Mouse (Mus musculus): ENCODE results near the gene Ajap1. TPM values are rescaled to one million over a fixed set of nuclear protein-coding genes. Genes with fewer than 3 reads are reported as not detected.

The Ajap1 gene
- total and polyA plus RNA-seq, 3 experiments = 0.26 to 0.27 TPM; not detected in 1

GRCm38 (mm10) chr4:153514071-153514470, 31.5 kb upstream of the Ajap1 start:
- TF ChIP-seq POLR2A (IDR thresholded peaks at IDR 0.05; ENCODE audit: insufficient read depth, low read depth, low read length) (no peak), EP300 (IDR thresholded peaks at IDR 0.05; ENCODE audit: insufficient read depth, low read depth, low read length) (no peak), CTCF (IDR thresholded peaks at IDR 0.05) (no peak)
- Histone ChIP-seq H3K79me2 (replicated peaks; ENCODE audit: control insufficient read depth, insufficient read depth, low read length) (no peaks in the 10 kb centered on the region), H3K27me3 (ENCODE audit: control insufficient read depth, insufficient read depth, low read length) (no peaks in the 10 kb centered on the region), H3K4me3 (no peak overlapping the region), H3K4me1 (ENCODE audit: control insufficient read depth, insufficient read depth, low read length) (no peaks in the 10 kb centered on the region), H3K9ac (ENCODE audit: low read depth, low read length) (no peak overlapping the region), H3K36me3 (ENCODE audit: control insufficient read depth, insufficient read depth, low read length) (no peaks in the 10 kb centered on the region), H3K27ac (no peak overlapping the region)
- no peak for DNase-seq
- 73% methylated on average over 6 of the region's 6 CpGs for WGBS
- intact Hi-C loops (cut with DNase I) = no loop called here

GRCm38 (mm10) chr4:153511530-153511929, 28.9 kb upstream of the Ajap1 start:
- no peak for TF ChIP-seq POLR2A (IDR thresholded peaks at IDR 0.05; ENCODE audit: insufficient read depth, low read depth, low read length)
- TF ChIP-seq EP300 (IDR thresholded peaks at IDR 0.05; ENCODE audit: insufficient read depth, low read depth, low read length) = no peak
- TF ChIP-seq CTCF (IDR thresholded peaks at IDR 0.05) = no peak
- Histone ChIP-seq H3K27ac (no peak overlapping the region), H3K4me3 (no peak overlapping the region), H3K9ac (ENCODE audit: low read depth, low read length) (no peak overlapping the region), H3K79me2 (replicated peaks; ENCODE audit: control insufficient read depth, insufficient read depth, low read length) (no peaks in the 10 kb centered on the region), H3K4me1 (ENCODE audit: control insufficient read depth, insufficient read depth, low read length) (no peaks in the 10 kb centered on the region), H3K36me3 (ENCODE audit: control insufficient read depth, insufficient read depth, low read length) (no peaks in the 10 kb centered on the region), H3K27me3 (ENCODE audit: control insufficient read depth, insufficient read depth, low read length) (no peaks in the 10 kb centered on the region)
- no peak for DNase-seq
- 96% methylated on average over 1 of the region's 1 CpGs for WGBS
- intact Hi-C loops (cut with DNase I) = no loop called here

GRCm38 (mm10) chr4:153501936-153502335, 19.3 kb upstream of the Ajap1 start:
- TF ChIP-seq POLR2A (IDR thresholded peaks at IDR 0.05; ENCODE audit: insufficient read depth, low read depth, low read length) (no peak), EP300 (IDR thresholded peaks at IDR 0.05; ENCODE audit: insufficient read depth, low read depth, low read length) (no peak), CTCF (IDR thresholded peaks at IDR 0.05) (no peak)
- Histone ChIP-seq H3K4me1 (ENCODE audit: control insufficient read depth, insufficient read depth, low read length) (no peaks in the 10 kb centered on the region), H3K36me3 (ENCODE audit: control insufficient read depth, insufficient read depth, low read length) (no peaks in the 10 kb centered on the region), H3K27me3 (ENCODE audit: control insufficient read depth, insufficient read depth, low read length) (no peaks in the 10 kb centered on the region), H3K27ac (no peak overlapping the region), H3K4me3 (no peak overlapping the region), H3K79me2 (replicated peaks; ENCODE audit: control insufficient read depth, insufficient read depth, low read length) (no peaks in the 10 kb centered on the region), H3K9ac (ENCODE audit: low read depth, low read length) (no peak overlapping the region)
- 24% methylated on average over 7 of the region's 7 CpGs for WGBS
- intact Hi-C loops (cut with DNase I) = no loop called here
- DNase-seq = no peak

- no peaks in the 10 kb centered on the region for H3K27me3 ChIP-seq (ENCODE audit: control insufficient read depth, insufficient read depth, low read length)
- H3K9ac ChIP-seq (ENCODE audit: low read depth, low read length) = no peak overlapping the region
- TF ChIP-seq EP300 (IDR thresholded peaks at IDR 0.05; ENCODE audit: insufficient read depth, low read depth, low read length) = no peak
- TF ChIP-seq CTCF (IDR thresholded peaks at IDR 0.05) = no peak
- TF ChIP-seq POLR2A (IDR thresholded peaks at IDR 0.05; ENCODE audit: insufficient read depth, low read depth, low read length) = no peak
- H3K79me2 ChIP-seq (replicated peaks; ENCODE audit: control insufficient read depth, insufficient read depth, low read length) = no peaks in the 10 kb centered on the region
- intact Hi-C loops (cut with DNase I) = no loop called here
- H3K36me3 ChIP-seq (ENCODE audit: control insufficient read depth, insufficient read depth, low read length) = no peaks in the 10 kb centered on the region
- DNase-seq = no peak
- no peak overlapping the region for H3K27ac ChIP-seq
- no peak overlapping the region for H3K4me3 ChIP-seq
- no peaks in the 10 kb centered on the region for H3K4me1 ChIP-seq (ENCODE audit: control insufficient read depth, insufficient read depth, low read length)
- 44% methylated on average over 9 of the region's 9 CpGs for WGBS
Measured at GRCm38 (mm10) chr4:153492444-153492843, 9.8 kb upstream of the Ajap1 start.

DNA sequence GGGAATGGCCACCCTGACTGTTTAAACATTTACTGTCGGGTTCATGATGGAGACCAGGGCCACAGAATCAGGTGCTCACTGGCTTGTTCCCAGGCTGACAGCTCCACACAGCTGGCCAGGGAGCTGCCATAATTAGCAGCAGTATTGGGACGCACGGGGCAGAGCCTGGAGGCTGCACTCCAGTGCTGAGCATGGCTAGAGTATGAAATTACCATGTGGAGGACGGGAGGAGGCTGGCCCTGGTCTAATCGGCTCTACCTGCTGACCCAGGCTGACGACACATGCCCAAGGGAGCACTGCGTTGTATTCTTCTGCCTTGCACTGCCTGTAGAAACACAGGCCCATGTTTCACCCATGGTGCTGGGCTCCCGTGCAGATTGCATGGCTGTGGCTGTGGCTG, 6.5 kb upstream of the Ajap1 start:
- Histone ChIP-seq H3K27me3 (ENCODE audit: control insufficient read depth, insufficient read depth, low read length) (no peaks in the 10 kb centered on the region), H3K79me2 (replicated peaks; ENCODE audit: control insufficient read depth, insufficient read depth, low read length) (no peaks in the 10 kb centered on the region), H3K4me3 (no peak overlapping the region), H3K36me3 (ENCODE audit: control insufficient read depth, insufficient read depth, low read length) (no peaks in the 10 kb centered on the region), H3K27ac (no peak overlapping the region), H3K9ac (ENCODE audit: low read depth, low read length) (no peak overlapping the region), H3K4me1 (ENCODE audit: control insufficient read depth, insufficient read depth, low read length) (no peaks in the 10 kb centered on the region)
- intact Hi-C loops (cut with DNase I) = no loop called here
- TF ChIP-seq EP300 (IDR thresholded peaks at IDR 0.05; ENCODE audit: insufficient read depth, low read depth, low read length) (no peak), POLR2A (IDR thresholded peaks at IDR 0.05; ENCODE audit: insufficient read depth, low read depth, low read length) (no peak), CTCF (IDR thresholded peaks at IDR 0.05) (no peak)
- WGBS = 72% methylated on average over 8 of the region's 8 CpGs
- no peak for DNase-seq

DNA sequence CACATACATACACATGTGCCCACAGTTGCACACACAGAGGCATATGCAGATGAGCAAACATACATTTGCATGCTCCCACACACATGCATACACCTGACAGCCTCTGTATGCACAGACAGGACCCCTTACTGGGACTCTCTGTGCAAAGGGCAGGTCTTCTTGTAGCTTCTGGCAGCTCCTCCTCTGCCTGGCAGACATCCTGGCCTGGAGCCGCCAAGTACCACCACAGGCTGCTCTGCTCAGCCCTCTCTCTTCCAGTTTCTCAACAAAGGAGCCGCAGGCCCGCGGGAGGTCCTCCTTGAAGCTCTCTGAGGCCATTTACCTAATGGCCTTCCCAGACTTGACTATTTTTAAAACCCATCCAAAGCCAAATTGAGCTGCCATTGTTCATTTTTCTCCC, 3.3 kb upstream of the Ajap1 start:
- no peak for DNase-seq
- no peak overlapping the region for H3K4me3 ChIP-seq
- WGBS = 46% methylated on average over 4 of the region's 4 CpGs
- H3K4me1 ChIP-seq (ENCODE audit: control insufficient read depth, insufficient read depth, low read length) = no peaks in the 10 kb centered on the region
- no peak overlapping the region for H3K9ac ChIP-seq (ENCODE audit: low read depth, low read length)
- intact Hi-C loops (cut with DNase I) = no loop called here
- TF ChIP-seq POLR2A (IDR thresholded peaks at IDR 0.05; ENCODE audit: insufficient read depth, low read depth, low read length) = no peak
- TF ChIP-seq CTCF (IDR thresholded peaks at IDR 0.05) = no peak
- no peak for TF ChIP-seq EP300 (IDR thresholded peaks at IDR 0.05; ENCODE audit: insufficient read depth, low read depth, low read length)
- peaks cover 11% of the 10 kb centered on the region for H3K27me3 ChIP-seq (ENCODE audit: control insufficient read depth, insufficient read depth, low read length)
- no peak overlapping the region for H3K27ac ChIP-seq
- H3K36me3 ChIP-seq (ENCODE audit: control insufficient read depth, insufficient read depth, low read length) = no peaks in the 10 kb centered on the region
- H3K79me2 ChIP-seq (replicated peaks; ENCODE audit: control insufficient read depth, insufficient read depth, low read length) = no peaks in the 10 kb centered on the region
